Mouse (Mus musculus) gastrocnemius, postnatal 10 days (tissue): ENCODE results near the gene Krtap28-10. TPM values are rescaled to one million over a fixed set of nuclear protein-coding genes. Genes with fewer than 3 reads are reported as not detected.
"Not testable (repeated sequence)": the region's sequence is repeated elsewhere in the genome, so short reads cannot be mapped to it uniquely, and the experiment has no call there.

Experiments
- DNase-seq: peaks from one replicate; pipeline ENCODE4 v3.0.0; 2021; ENCODE audit warnings: mixed read lengths
- total RNA-seq, 2 experiments: library from RNA; stranded (reverse); gene quantifications; 2 replicates each; pipeline ENCODE4 v1.2.3; 2021

The Krtap28-10 gene
- total RNA-seq, 2 experiments from 2014 or later = not detected

DNA sequence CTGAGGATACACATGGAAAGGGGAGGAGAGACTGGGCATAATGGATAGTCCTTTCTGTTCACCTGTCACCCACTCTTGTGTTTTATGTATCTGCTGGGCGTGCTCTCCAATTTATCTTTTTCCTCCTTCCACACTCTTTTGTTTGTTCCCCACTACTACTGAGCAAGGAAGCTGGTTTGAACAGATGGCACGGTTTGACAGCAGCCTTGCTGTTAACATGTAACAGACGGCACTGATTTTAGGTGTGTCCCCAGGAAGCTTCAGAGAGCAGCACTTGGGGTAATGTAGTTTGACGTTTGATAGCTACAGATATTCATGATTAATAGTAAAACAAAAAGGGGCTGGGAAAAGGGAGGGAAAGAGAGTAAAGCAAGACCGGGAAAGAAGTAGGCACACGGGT is 34.8 kb downstream of the Krtap28-10 start:
- no peak for DNase-seq

DNA sequence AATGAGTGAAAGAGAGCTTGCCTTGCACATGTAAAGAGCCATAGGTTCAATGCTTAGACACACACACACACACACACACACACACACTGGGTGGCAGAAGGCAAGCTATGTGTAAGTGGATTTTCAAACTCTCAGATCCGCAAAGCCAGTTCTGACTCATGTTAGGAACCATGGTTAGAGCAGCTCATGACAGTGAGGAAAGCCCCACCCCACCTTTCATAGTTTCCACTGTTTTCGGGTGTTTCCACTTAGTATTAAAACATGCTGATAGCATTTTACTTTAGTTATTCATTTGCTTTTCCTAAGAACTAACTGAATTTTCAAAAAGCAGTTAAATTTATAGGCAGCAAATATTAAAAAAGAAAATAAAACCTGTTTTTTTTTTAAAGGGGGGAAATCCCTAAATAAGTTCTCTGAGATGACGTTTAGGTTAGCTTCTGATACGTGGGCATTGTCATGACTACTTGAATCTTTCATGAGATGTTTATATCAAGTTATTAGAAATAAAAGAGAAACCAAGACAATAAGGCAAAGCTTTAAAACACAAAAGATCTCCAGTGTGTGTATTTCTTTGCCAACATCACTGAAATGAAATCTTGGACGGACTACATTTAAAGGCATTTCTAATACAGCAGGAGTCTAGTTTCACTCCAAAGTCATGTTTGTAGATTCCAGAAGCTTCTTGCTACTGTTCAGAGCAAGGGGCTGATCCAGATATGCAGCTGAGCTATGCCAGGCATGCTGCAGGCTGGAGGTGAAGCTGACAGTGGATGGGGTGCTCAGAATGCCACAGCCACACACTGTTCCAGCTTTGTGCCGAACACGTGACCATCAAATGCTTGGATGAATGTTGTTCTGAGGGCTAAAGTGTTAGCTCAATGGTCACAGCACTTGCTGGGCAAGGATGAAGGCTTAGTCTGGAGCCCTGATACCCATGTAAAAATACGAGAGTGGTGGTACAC is 35.8 kb downstream of the Krtap28-10 start:
- no peak for DNase-seq

DNA sequence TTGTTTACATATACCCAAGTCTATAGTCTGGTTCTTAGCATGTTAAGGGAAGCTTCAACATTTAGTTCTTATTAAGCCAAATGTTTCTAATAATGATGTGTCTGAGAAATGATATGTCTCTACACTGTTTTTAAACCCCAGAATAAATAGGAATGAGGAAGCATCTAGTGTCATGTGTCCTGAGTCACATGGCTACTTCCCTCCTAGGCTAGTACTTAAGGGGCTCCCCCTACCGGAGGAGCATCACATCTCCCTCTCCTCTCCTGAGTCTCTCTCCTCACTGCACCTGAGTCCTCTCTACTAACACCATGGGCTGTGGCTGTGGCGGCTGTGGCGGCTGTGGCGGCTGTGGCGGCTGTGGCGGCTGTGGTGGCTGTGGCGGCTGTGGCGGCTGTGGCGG is 42.0 kb downstream of the Krtap28-10 start, which contains the start of gene Gm47959:
Gene Gm47959, plus strand, starts transcription at position 243 of the 400 bp plus-strand sequence.
- DNase-seq = not testable (repeated sequence)

DNA sequence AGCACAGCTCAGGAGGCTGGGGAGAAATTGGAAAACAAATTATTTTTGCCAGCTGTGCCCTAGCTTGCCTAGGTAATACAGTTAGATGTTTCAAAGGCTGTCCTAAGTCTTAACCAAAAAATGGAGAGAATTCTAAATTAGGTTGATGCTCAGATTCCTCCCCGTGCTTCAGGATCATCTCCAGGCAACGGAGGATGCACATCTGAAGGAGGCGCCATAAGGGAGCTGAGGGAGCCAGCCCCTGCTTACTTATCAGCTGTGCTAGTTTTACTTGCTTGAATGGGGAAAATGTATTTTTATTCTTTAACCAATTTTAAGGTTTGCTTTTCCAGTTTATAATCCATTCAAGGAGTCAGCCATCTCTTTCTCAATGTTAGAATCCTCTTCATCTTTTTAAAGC is 48.3 kb downstream of the Krtap28-10 start:
- DNase-seq = no peak

DNA sequence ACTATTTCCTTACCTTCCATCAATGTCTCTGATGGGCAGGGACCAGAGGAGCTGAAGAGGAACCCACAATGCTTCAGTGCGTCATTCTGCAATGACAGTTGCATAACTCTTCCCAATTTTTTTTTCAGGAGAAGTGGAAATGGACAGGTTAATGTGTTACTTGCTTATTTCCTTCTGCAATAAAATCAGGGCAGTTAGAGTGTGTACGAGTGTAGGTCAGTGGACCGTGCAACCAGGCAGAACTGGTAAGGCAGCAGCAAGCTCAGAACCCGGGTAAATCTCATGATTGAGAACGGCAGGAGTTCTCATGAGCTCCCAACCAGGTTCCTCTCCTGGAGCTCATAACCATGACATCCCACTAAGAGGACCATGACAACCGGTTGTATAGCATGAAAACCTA is 50.2 kb downstream of the Krtap28-10 start:
- no peak for DNase-seq

- no peak for DNase-seq
Observed at GRCm38 (mm10) chr1:82991596-82991995, 50.7 kb downstream of the Krtap28-10 start.

Other genes with a start within 250 kb of the Krtap28-10 start
- gene Agfg1, start 203.0 kb downstream of the Krtap28-10 start, total RNA-seq = 10 to 100 TPM; 27.0 to 29.4 TPM
- gene A030005L19Rik, start 129.2 kb downstream of the Krtap28-10 start, total RNA-seq = under 1 TPM in 1 of 2 experiments, not detected in 1; 0.31 TPM
- not detected for gene A030014E15Rik, start 117.6 kb downstream of the Krtap28-10 start, total RNA-seq
- not detected for gene Gm6217, start 111.1 kb downstream of the Krtap28-10 start, total RNA-seq
- not detected for gene A030003K21Rik, start 99.1 kb downstream of the Krtap28-10 start, total RNA-seq
- gene Gm7544, start 86.5 kb downstream of the Krtap28-10 start, total RNA-seq = not detected
- not detected for gene Gm47955, start 82.2 kb downstream of the Krtap28-10 start, total RNA-seq
- gene Gm47959, start 41.9 kb downstream of the Krtap28-10 start, total RNA-seq = not detected
- gene Slc19a3, start 4.0 kb downstream of the Krtap28-10 start, total RNA-seq = under 1 TPM in 1 of 2 experiments, not detected in 1; 0.16 TPM
- gene Gm47969, start 2.5 kb upstream of the Krtap28-10 start, total RNA-seq = not detected
- not detected for gene A030005K14Rik, start 16.9 kb upstream of the Krtap28-10 start, total RNA-seq
- gene Krtap28-13, start 18.4 kb upstream of the Krtap28-10 start, total RNA-seq = not detected
- not detected for gene Ccl20, start 74.3 kb upstream of the Krtap28-10 start, total RNA-seq
- gene Daw1, start 117.3 kb upstream of the Krtap28-10 start, total RNA-seq = not detected